Mouse (Mus musculus): Measurements from ENCODE around the gene Sectm1b.
"Not testable (repeated sequence)": the region's sequence is repeated elsewhere in the genome, so short reads cannot be mapped to it uniquely, and the experiment has no call there.

The Sectm1b gene

DNA sequence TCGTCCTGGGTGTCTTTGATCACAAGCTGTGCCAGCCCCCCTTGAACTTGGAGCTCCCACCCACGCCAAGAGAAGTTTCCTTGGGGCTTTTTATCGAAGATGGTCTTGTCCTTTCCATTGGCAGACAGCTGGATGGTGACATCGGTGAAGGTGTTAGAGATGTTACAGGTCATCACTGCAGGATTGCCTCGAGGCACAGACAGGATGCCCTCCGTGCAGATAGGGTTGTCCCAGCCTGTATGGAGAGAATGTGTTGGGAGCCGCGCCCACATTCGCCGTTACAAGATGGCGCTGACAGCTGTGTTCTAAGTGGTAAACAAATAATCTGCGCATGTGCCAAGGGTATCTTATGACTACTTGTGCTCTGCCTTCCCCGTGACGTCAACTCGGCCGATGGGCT, 6.3 kb upstream of the Sectm1b start:
- not testable (repeated sequence) for DNase-seq (ENCODE audit: low read depth in 2 of 2, low spot score in 2 of 2)

DNA sequence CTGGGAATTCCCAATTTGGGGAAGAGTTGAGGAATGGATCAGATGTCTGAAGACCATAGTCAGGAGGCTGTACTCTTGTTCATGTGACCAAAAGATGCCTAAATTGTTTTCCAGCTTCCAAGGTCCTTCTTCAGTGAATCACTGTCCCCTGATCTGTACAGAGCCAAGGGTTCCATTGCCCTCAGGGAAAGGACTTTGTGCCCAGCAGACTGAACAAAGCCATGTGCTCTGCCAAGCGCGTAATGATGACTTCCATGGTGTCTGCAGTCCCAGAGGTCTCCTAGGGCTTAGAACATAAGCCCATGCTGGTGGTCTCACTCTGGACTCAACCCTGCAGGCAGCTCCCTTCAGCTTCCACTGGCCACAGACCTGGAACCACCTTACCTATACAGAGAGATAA, 4.5 kb upstream of the Sectm1b start:
- no peak for DNase-seq (ENCODE audit: low read depth in 2 of 2, low spot score in 2 of 2)

DNA sequence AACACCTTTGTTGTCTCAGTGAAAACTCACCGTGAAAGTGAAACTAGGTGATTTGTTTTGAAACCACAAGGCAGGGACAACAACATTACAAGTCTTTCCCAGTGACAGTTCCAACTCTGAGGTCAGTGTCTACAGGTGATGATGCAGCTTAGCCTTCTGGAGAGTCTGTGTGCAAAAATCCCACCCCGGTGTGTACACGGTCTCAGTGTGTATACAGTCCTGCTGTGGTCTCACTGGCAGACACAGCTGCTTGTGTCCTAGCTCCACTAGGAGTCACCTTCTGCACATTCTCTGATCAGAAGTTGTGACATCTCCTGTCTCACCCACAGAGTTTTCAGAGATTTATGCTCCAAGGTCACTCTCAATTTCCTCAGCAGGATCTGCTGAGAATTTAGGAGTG, 828 bp upstream of the Sectm1b start:
- peak in 1 of 2 experiments; percentile 4 for DNase-seq (ENCODE audit: low read depth in 2 of 2, low spot score in 2 of 2)

DNA sequence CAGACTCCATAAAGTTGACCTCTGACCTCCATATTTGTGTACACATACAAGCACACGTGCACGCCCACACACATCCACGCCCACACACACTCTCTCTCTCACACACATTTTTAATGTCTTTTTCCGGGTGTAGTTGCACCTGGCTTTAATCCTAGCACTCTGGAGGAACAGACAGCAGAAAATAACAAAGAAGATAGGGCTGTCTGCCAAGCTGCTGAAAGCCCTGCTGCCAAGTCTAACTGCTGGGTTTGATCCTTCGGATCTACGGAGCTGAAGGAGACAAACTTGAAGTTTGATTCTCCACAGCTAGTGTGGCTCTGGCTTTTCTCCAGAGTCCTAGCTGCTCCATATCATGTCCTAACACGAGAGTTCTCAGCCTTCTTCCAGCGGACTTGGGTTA, 1.8 kb downstream of the Sectm1b start:
- no peak for DNase-seq (ENCODE audit: low read depth in 2 of 2, low spot score in 2 of 2)

GRCm38 (mm10) chr11:121060401-121061067, 2.8 kb downstream of the Sectm1b start:
- not testable (repeated sequence) for DNase-seq (ENCODE audit: low read depth in 2 of 2, low spot score in 2 of 2)

DNA sequence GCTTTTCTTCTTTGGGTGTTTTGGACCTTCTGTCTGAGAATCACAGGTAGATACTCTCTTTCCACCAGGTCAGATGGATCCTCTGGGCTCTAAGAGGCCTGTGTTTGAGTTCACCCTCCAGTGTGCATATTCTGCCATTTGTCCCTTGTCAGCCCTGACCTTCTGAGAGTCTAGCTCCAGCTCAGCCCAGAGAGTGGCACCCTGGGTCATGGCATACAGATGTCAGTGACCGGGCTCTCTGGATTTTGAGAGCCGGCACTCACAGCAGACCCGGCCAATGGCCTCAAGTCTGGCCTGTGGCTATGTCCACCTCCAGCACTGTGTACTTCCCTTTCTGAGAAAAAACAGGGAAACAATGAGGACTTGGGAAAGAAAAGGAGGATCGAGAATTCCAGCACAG, 3.9 kb downstream of the Sectm1b start:
- DNase-seq (ENCODE audit: low read depth in 2 of 2, low spot score in 2 of 2), result no peak

DNA sequence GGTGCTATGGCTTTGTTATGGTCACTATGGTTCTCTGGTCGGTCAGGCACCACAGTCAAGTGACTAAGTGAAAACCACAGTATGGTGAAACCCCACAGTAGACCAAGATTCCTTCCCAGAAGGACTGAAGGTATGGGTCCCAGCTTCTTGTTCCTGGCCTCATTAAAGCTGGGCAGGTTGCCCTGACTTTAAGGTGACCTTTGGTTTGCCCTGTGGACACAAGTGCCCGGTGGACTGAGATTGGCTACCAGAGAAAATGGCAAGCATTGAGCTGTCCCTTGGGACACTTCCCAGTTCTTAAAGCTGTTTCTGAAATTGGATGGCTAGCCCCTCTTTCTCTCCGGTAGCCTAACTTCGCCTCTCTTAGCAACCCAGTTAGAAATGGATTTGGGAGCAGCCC, 4.4 kb downstream of the Sectm1b start:
- DNase-seq (ENCODE audit: low read depth in 2 of 2, low spot score in 2 of 2), result no peak

DNA sequence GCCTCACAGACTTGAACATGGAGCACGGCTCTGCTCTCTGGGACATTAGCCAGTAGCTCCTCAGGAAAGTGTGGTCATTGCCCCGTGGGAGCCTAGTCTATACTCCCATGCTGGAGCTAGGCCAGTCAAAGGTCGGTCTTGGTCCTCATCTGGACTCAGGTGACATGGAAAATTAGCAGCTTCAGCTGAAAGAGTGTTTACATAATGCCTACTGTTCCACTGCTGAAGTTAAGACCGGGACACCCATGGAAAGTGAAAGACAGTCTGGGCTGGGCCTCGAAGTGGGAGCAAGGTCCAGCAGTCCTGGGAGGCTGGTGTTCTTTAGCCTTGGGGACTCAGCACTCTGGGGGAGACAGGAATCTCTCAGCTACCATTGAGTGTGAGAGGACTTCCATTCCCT, 5.2 kb downstream of the Sectm1b start:
- DNase-seq (ENCODE audit: low read depth in 2 of 2, low spot score in 2 of 2), result no peak

- DNase-seq (ENCODE audit: low read depth in 2 of 2, low spot score in 2 of 2), result no peak
Observed at GRCm38 (mm10) chr11:121056536-121057236, 6.7 kb downstream of the Sectm1b start.

DNA sequence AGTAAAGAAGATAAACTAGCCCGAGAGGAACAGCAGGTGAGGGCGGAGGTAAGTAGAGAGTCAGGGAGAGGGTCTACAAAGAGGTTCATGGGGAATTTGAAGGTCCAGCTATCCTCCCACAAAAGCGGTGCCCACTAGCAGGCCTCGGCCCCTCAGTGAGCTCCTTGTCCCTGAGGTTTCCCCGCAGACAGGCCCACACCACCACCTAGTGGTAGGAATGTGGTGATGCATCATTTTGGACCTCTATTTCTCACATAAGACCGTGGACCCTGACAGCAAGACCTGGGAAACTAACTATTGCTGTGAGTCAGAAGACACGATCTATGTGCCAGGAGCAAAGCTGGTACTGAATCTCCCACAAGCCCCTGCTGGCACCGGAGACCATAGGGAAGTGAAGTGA, 9.8 kb downstream of the Sectm1b start:
- peak; percentile 59 to 71 for DNase-seq (ENCODE audit: low read depth in 2 of 2, low spot score in 2 of 2)

DNA sequence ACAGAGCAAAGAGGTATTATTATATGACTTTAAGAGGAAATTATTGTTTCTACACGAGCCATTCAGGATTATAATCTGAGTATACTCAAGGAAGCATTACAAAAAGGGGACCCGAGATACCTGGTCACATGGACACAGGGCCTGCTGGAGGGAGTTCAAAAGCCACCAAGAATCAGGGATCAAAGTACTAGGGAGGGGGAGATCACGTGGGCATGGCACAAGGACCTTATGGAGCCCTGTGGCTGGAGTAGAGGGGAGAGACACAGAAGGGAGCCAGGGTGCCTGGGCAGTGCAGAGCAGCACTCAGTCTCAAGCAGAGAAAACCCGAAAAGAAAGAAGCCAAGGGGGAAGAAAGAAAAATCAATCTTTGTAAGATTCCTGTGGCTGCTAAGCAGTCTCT, 11.0 kb downstream of the Sectm1b start:
- no peak for DNase-seq (ENCODE audit: low read depth in 2 of 2, low spot score in 2 of 2)

DNA sequence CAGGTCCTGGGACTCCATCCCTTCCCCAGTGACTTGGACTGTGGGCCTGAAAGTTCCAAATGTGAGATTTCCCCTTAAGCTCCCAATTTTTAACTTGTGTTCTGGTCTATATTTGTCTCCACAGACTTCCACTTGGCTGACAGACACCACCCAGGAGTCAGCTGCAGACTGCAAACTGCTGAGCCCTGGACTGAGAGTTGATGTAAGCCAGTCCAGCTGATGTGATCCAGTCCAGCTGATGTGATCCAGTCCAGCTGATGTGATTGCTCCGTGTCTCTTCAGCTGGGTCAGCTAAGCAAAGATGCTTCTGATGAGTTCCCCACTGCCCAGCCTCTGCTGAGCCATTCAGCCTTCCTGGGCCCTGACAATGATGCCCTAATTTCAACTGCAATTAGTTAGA, 11.6 kb downstream of the Sectm1b start:
- DNase-seq (ENCODE audit: low read depth in 2 of 2, low spot score in 2 of 2), result no peak

GRCm38 (mm10) chr11:121049840-121050239, 13.5 kb downstream of the Sectm1b start:
- DNase-seq (ENCODE audit: low read depth in 2 of 2, low spot score in 2 of 2), result no peak

- no peak for DNase-seq (ENCODE audit: low read depth in 2 of 2, low spot score in 2 of 2)
Observed at GRCm38 (mm10) chr11:121047826-121048399, 15.5 kb downstream of the Sectm1b start.

DNA sequence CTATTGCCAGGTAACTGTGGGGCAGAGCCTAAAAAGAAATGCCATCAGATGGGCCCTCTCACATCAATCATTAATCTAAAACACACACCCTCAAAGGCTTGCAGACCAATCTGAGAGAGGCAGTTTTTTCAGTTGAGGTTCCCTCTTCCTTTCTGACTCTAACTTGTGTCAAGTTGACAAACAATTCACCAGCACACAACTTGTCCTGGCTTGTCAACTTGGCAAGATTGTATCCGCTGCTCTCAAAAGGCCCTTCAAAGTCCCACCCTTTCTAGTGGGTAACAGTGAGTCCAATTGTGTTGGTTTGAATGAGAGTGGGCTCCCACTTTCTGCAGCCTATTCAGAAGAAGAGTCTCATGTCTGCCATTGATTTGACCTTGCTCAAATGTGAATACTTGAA, 18.1 kb downstream of the Sectm1b start:
- DNase-seq (ENCODE audit: low read depth in 2 of 2, low spot score in 2 of 2), result no peak

DNA sequence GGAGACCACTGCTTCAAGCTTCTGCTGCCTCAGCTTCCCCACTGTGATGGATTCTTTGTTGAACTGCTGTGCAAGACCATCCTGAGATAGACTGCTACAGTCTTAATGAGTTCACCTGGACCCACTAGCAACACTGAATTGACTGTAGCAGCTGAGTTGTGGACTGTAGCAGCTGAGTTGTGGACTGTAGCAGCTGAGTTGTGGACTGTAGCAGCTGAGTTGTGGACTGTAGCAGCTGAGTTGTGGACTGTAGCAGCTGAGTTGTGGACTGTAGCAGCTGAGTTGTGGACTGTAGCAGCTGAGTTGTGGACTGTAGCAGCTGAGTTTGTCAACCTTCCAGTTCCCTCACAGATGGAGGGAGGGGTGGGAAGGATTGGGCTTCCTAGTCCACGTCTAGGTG, 20.3 kb downstream of the Sectm1b start:
- not testable (repeated sequence) for DNase-seq (ENCODE audit: low read depth in 2 of 2, low spot score in 2 of 2)

- DNase-seq (ENCODE audit: low read depth in 2 of 2, low spot score in 2 of 2), result no peak
Observed at GRCm38 (mm10) chr11:121042480-121042879, 20.9 kb downstream of the Sectm1b start.

- no peak for DNase-seq (ENCODE audit: low read depth in 2 of 2, low spot score in 2 of 2)
Observed at GRCm38 (mm10) chr11:121041636-121042035, 21.7 kb downstream of the Sectm1b start.

DNA sequence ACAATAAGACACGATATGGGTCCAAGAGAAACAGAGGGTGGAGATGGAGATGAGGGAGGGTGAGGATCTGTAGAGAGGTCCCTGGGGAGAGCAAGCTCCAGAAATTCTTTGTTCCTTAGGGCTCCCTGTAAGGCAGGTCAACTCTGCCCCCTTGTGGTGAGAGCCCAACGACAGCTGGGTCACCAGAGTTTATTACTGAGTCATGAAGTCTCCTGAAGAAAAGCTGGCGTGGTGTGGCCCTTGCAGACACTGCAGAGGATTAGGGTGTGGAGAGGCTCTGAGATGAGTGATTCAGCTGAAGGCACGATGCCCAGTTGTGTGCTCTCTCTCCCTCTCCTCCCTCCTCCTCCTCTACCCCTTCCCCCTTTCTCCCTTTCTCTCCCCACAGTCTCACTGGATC, 22.2 kb downstream of the Sectm1b start:
- peak; percentile 79 to 88 for DNase-seq (ENCODE audit: low read depth in 2 of 2, low spot score in 2 of 2)

- DNase-seq (ENCODE audit: low read depth in 2 of 2, low spot score in 2 of 2), result peak; percentile 49 to 58
Observed at GRCm38 (mm10) chr11:121039302-121039701, 24.1 kb downstream of the Sectm1b start, which contains the start of gene Cd7. TSS of gene Cd7 (minus strand) at chr11:121039418.

DNA sequence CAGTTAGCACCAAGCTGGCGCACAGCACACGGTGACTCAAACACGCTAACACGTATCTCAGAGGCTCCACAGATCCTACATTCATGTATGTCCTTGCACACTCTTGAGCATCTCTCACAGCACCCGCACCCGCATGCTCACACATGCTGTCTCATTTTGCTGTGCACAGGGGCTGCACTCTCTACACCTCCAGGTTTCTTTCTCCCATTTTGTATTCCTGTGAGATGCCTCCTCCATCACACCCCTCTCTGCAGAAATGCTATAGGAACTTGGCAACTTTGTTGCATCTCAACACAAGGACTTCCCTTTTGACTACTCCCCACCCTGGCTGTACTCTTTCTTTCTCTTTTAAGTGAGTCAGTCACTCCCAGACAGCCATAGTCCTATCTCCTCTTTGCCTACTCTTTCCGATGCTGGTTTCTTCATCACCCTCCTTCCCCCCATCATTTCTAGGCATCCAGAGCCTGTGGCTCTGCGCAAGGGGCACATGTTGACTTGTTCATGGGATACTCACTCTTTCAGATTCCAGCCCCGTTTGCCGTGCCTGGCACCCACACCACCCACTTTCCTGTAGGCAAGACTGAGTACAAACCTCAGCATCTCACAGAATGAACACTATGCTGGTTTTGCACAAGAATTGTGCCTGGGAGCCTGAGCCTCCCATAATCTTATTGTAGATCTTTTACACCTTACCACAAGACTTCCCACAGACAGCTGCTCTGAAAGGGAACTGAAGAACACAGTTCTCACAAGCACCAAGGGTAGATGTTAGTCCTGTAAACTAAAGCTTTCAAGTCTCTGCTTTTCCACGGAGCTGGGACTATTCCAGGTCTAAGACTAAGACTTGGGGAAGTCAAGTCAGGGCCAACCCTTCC, 24.8 kb downstream of the Sectm1b start:
- DNase-seq (ENCODE audit: low read depth in 2 of 2, low spot score in 2 of 2), result peak in 1 of 2 experiments; percentile 33
